Mouse (Mus musculus) myocyte (in vitro differentiated cells): Measurements from ENCODE around the gene Saxo1. TPM values are rescaled to one million over a fixed set of nuclear protein-coding genes. Genes with fewer than 3 reads are reported as not detected.

Source experiments
- H3K27me3 ChIP-seq: one replicate; pipeline ENCODE4 v1.6.1; 2011; ENCODE audit not compliant: control insufficient read depth, insufficient read depth, insufficient read length
- H3K36me3 ChIP-seq: one replicate; pipeline ENCODE4 v1.6.1; 2011; ENCODE audit not compliant: control insufficient read depth, insufficient read depth
- H3K4me2 ChIP-seq: one replicate; pipeline ENCODE4 v1.6.1; 2011; ENCODE audit warnings: low read depth, control low read depth
- H3K4me3 ChIP-seq: one replicate; pipeline ENCODE4 v1.5.1; 2011; ENCODE audit warnings: mild to moderate bottlenecking, control low read depth, moderate library complexity
- H3K79me2 ChIP-seq: one replicate; pipeline ENCODE4 v1.6.1; 2011; ENCODE audit not compliant: control insufficient read depth, insufficient read depth
- H3ac ChIP-seq: one replicate; pipeline ENCODE4 v1.6.1; 2011; ENCODE audit not compliant: control insufficient read depth, insufficient read length
- CEBPB ChIP-seq: IDR thresholded peaks from 2 replicates; pipeline ENCODE4 v1.6.1; 2011; ENCODE audit warnings: mild to moderate bottlenecking, moderate library complexity; ENCODE audit not compliant: poor library complexity, insufficient read depth, severe bottlenecking
- E2F4 ChIP-seq: IDR thresholded peaks from one replicate; pipeline ENCODE4 v1.6.1; 2011; ENCODE audit warnings: mild to moderate bottlenecking, control low read depth, moderate library complexity; ENCODE audit not compliant: insufficient read depth
- MAX ChIP-seq: IDR thresholded peaks from one replicate; pipeline ENCODE4 v1.6.1; 2011; ENCODE audit warnings: low read depth, mild to moderate bottlenecking, control low read depth
- MYOD1 ChIP-seq, 3 experiments: IDR thresholded peaks; one replicate each; pipeline ENCODE4 v1.6.1; 2011; ENCODE audit warnings: control low read depth in 2 of 3, low read depth in 2 of 3, mild to moderate bottlenecking in 2 of 3, moderate library complexity in 1 of 3; ENCODE audit not compliant: insufficient read length in 2 of 3, control insufficient read depth in 1 of 3
- MYOG ChIP-seq, 3 experiments: IDR thresholded peaks; one replicate each; pipeline ENCODE4 v1.6.1; 2011; ENCODE audit warnings: control low read depth in 2 of 3, low read depth in 2 of 3, mild to moderate bottlenecking in 2 of 3; ENCODE audit not compliant: insufficient read length in 2 of 3, control insufficient read depth in 1 of 3, insufficient read depth in 1 of 3
- POLR2A ChIP-seq: IDR thresholded peaks from one replicate; pipeline ENCODE4 v1.6.1; 2011; ENCODE audit warnings: low read depth, mild to moderate bottlenecking, control low read depth, moderate library complexity; ENCODE audit not compliant: insufficient read length
- POLR2AphosphoS2 ChIP-seq: IDR thresholded peaks from one replicate; pipeline ENCODE4 v1.6.1; 2011; ENCODE audit warnings: low read depth, control low read depth; ENCODE audit not compliant: insufficient read length
- REST ChIP-seq: IDR thresholded peaks from one replicate; pipeline ENCODE4 v1.6.1; 2011; ENCODE audit warnings: mild to moderate bottlenecking, control low read depth, moderate library complexity; ENCODE audit not compliant: insufficient read depth, insufficient read length
- SRF ChIP-seq: IDR thresholded peaks from one replicate; pipeline ENCODE4 v1.6.1; 2011; ENCODE audit warnings: low read depth; ENCODE audit not compliant: control insufficient read depth, insufficient read length
- TCF12 ChIP-seq: IDR thresholded peaks from one replicate; pipeline ENCODE4 v1.6.1; 2011; ENCODE audit warnings: mild to moderate bottlenecking, control low read depth; ENCODE audit not compliant: poor library complexity, insufficient read depth, severe bottlenecking
- TCF3 ChIP-seq: IDR thresholded peaks from one replicate; pipeline ENCODE4 v1.6.1; 2011; ENCODE audit warnings: low read depth, control low read depth; ENCODE audit not compliant: insufficient read length
- USF1 ChIP-seq: IDR thresholded peaks from one replicate; pipeline ENCODE4 v1.6.1; 2011; ENCODE audit warnings: low read depth, mild to moderate bottlenecking, control low read depth, moderate library complexity
- polyA plus RNA-seq: library from polyadenylated mRNA; unstranded; fragments of >200 nt; fragmentation: generic; extraction: Trizol; gene quantifications from one replicate; pipeline ENCODE4 v1.2.1, GENCODE M21; 2012; ENCODE audit warnings: missing spikeins

The Saxo1 gene
- polyA plus RNA-seq, 1 experiment, result not detected

DNA sequence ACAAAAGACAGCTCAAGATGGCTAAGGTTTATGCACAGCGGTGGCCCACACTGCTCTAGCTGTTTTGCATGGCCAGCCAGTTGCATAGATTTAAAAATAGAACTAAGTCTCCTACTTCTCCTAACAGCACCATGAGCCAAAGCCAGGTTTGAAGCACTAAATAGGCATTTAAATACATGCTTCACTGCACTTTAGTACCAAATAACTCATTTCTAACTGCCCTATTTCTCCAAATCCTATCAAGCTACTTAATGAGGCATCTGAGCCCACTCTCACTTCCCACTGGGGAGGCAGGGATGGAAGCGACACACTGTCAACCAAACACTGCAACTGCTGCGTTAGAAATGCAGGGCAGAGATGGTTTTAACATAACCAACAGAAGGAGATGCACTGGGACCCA, 14.1 kb downstream of the Saxo1 start:
- Histone ChIP-seq H3K36me3 (no peaks in the 10 kb centered on the region), H3K27me3 (peaks cover 5% of the 10 kb centered on the region), H3ac (no peak overlapping the region), H3K4me3 (no peak overlapping the region), H3K79me2 (no peaks in the 10 kb centered on the region), H3K4me2 (no peak overlapping the region)
- no peak for TF ChIP-seq MYOD1 (IDR thresholded peaks at IDR 0.05; ENCODE audit: control insufficient read depth in 1 of 3, insufficient read length in 2 of 3, low read depth in 2 of 3)
- no peak for TF ChIP-seq POLR2AphosphoS2
- TF ChIP-seq REST, result no peak
- no peak for TF ChIP-seq CEBPB
- no peak for TF ChIP-seq E2F4
- no peak for TF ChIP-seq POLR2A
- no peak for TF ChIP-seq TCF3
- TF ChIP-seq SRF, result no peak
- TF ChIP-seq TCF12, result no peak
- TF ChIP-seq USF1, result no peak
- no peak for TF ChIP-seq MAX
- TF ChIP-seq MYOG (IDR thresholded peaks at IDR 0.05; ENCODE audit: control insufficient read depth in 1 of 3, insufficient read depth in 1 of 3, insufficient read length in 2 of 3, low read depth in 2 of 3), result no peak

DNA sequence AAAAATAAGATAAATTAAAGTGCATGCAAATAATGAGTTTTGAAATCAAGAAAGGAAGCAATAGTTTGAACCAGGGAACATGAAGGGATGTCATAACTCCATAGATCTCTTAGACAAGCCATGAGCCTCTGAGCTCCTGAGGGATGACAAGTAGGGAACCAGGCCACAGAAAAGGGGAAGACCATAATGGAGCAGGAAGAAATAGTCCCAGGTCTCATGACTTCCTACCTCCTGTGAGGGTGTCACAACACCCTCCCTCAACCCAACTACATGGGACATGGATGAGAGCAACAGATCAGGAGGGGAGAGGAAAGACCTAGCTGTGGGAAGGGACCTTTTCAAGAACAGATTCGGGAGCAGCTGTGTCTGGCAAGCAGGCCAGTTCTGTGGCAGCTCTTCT, 16.6 kb downstream of the Saxo1 start:
- TF ChIP-seq MYOD1 (IDR thresholded peaks at IDR 0.05; ENCODE audit: control insufficient read depth in 1 of 3, insufficient read length in 2 of 3, low read depth in 2 of 3) (no peak), TCF3 (no peak), CEBPB (no peak), USF1 (no peak), MYOG (IDR thresholded peaks at IDR 0.05; ENCODE audit: control insufficient read depth in 1 of 3, insufficient read depth in 1 of 3, insufficient read length in 2 of 3, low read depth in 2 of 3) (no peak), TCF12 (no peak), POLR2AphosphoS2 (no peak), REST (no peak)
- no peak overlapping the region for H3K4me2 ChIP-seq
- no peak overlapping the region for H3K4me3 ChIP-seq
- H3ac ChIP-seq, result no peak overlapping the region
- no peaks in the 10 kb centered on the region for H3K79me2 ChIP-seq
- no peaks in the 10 kb centered on the region for H3K36me3 ChIP-seq
- H3K27me3 ChIP-seq, result peaks cover 5% of the 10 kb centered on the region

DNA sequence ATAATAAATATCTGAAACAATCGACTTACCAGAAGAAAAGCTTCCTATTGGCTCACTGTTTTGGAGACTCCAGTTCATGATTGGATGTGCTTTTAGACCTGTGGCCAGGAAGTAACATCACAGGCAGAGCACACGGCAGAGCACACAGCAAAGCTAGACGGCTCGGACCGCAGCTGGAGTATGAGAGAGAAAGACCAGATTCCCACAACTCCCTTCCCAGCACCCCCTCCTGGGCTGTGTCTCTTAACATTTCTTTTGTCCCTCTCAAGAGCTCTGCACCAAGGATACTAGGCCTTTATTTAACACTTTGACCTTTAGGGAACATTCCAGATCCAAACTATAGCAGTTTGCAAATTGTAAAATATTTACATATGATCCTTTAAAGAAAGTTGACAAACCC, 19.2 kb downstream of the Saxo1 start:
- Histone ChIP-seq H3K4me3 (no peak overlapping the region), H3ac (no peak overlapping the region), H3K27me3 (peaks cover 1% of the 10 kb centered on the region), H3K4me2 (no peak overlapping the region), H3K36me3 (no peaks in the 10 kb centered on the region), H3K79me2 (no peaks in the 10 kb centered on the region)
- no peak for TF ChIP-seq POLR2A
- no peak for TF ChIP-seq MAX
- no peak for TF ChIP-seq TCF3
- TF ChIP-seq TCF12, result no peak
- no peak for TF ChIP-seq USF1
- TF ChIP-seq CEBPB, result no peak
- no peak for TF ChIP-seq SRF
- no peak for TF ChIP-seq POLR2AphosphoS2
- no peak for TF ChIP-seq E2F4
- TF ChIP-seq MYOD1 (IDR thresholded peaks at IDR 0.05; ENCODE audit: control insufficient read depth in 1 of 3, insufficient read length in 2 of 3, low read depth in 2 of 3), result no peak
- TF ChIP-seq REST, result no peak
- no peak for TF ChIP-seq MYOG (IDR thresholded peaks at IDR 0.05; ENCODE audit: control insufficient read depth in 1 of 3, insufficient read depth in 1 of 3, insufficient read length in 2 of 3, low read depth in 2 of 3)

DNA sequence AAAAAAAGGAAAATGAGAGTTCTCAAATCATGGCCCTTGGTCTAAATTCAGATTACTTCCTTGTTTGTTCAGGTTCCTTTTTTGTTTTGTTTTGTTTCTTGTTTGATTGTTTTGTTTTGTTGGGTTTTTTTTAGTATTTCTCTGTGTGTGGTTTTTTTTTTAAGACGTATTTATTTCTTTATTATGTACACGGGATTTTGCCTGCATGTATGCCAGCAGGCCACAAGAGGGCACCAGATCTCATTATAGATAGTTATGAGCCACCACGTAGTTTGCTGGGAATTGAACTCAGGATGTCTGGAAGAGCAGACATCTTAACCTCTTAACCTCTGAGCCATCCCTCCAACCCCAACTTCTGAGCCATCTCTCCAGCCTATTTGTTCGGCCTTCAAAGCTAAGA, 20.2 kb downstream of the Saxo1 start:
- H3K4me3 ChIP-seq, result no peak overlapping the region
- no peak overlapping the region for H3ac ChIP-seq

DNA sequence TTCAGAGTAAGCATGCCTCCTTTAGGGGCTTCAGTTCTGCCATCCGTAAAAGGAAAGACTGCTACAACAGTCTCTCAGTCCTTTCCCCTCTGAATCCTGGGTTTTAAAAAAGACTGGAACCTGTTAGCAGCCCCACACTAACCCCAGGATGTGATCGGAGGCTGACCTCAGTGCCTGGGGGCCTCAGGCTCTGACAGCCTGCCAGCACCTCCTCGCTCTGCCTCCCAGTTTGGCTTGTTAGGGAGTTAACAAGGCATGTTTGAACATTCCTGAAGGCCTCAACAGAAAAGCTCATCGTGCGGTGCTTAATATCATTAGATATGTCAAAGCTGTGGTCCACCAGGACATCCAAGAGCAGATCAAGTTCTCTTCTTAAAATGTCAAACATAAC, 24.0 kb downstream of the Saxo1 start:
- Histone ChIP-seq H3K4me2 (no peak overlapping the region), H3K79me2 (no peaks in the 10 kb centered on the region), H3K27me3 (peaks cover 1% of the 10 kb centered on the region), H3ac (no peak overlapping the region), H3K36me3 (no peaks in the 10 kb centered on the region), H3K4me3 (no peak overlapping the region)
- TF ChIP-seq CEBPB, result no peak
- TF ChIP-seq MYOD1 (IDR thresholded peaks at IDR 0.05; ENCODE audit: control insufficient read depth in 1 of 3, insufficient read length in 2 of 3, low read depth in 2 of 3), result no peak

More for the DNA sequence above, 20.2 kb downstream of the Saxo1 start:
- no peaks in the 10 kb centered on the region for H3K27me3 ChIP-seq
- H3K4me2 ChIP-seq, result no peak overlapping the region
- H3K79me2 ChIP-seq, result no peaks in the 10 kb centered on the region
- H3K36me3 ChIP-seq, result no peaks in the 10 kb centered on the region
- no peak for TF ChIP-seq CEBPB
- no peak for TF ChIP-seq MYOD1 (IDR thresholded peaks at IDR 0.05; ENCODE audit: control insufficient read depth in 1 of 3, insufficient read length in 2 of 3, low read depth in 2 of 3)
- TF ChIP-seq MAX, result no peak
- TF ChIP-seq MYOG (IDR thresholded peaks at IDR 0.05; ENCODE audit: control insufficient read depth in 1 of 3, insufficient read depth in 1 of 3, insufficient read length in 2 of 3, low read depth in 2 of 3), result no peak
- TF ChIP-seq TCF12, result no peak
- TF ChIP-seq TCF3, result no peak
- TF ChIP-seq POLR2A, result no peak
